Mouse (Mus musculus) spleen, adult 18-20 months (tissue): ENCODE data around the gene Rbpjl.

Experiments used
- DNase-seq, 2 experiments: peaks; one replicate each; pipeline ENCODE4 v3.0.0; 2022; ENCODE audit warnings: mixed read lengths in 2 of 2

The Rbpjl gene

GRCm38 (mm10) chr2:164431676-164432465 lies 28.9 kb downstream of the Rbpjl start:
- no peak for DNase-seq

- no peak for DNase-seq
These were observed 29.7 kb downstream of the Rbpjl start for GRCm38 (mm10) chr2:164432541-164433191.

- no peak for DNase-seq
These were observed 30.4 kb downstream of the Rbpjl start for GRCm38 (mm10) chr2:164433278-164433895.

GRCm38 (mm10) chr2:164434681-164435080 lies 31.7 kb downstream of the Rbpjl start:
- DNase-seq: no peak

GRCm38 (mm10) chr2:164435216-164436090 lies 32.5 kb downstream of the Rbpjl start:
- DNase-seq: no peak

- no peak for DNase-seq
These were observed 33.4 kb downstream of the Rbpjl start for GRCm38 (mm10) chr2:164436215-164436913.

GRCm38 (mm10) chr2:164436961-164437360 lies 34.0 kb downstream of the Rbpjl start:
- DNase-seq: no peak

- no peak for DNase-seq
These were observed 34.8 kb downstream of the Rbpjl start for GRCm38 (mm10) chr2:164437710-164438109.

GRCm38 (mm10) chr2:164438257-164438656 lies 35.3 kb downstream of the Rbpjl start:
- DNase-seq: no peak

GRCm38 (mm10) chr2:164439001-164439421 lies 36.1 kb downstream of the Rbpjl start:
- DNase-seq: no peak

- no peak for DNase-seq
These were observed 37.4 kb downstream of the Rbpjl start for GRCm38 (mm10) chr2:164440314-164440713.

- peak; percentile 62 to 76 for DNase-seq
These were observed 38.2 kb downstream of the Rbpjl start for GRCm38 (mm10) chr2:164441155-164441554.

GRCm38 (mm10) chr2:164441731-164442130 lies 38.8 kb downstream of the Rbpjl start:
- no peak for DNase-seq

GRCm38 (mm10) chr2:164442315-164443050 lies 39.5 kb downstream of the Rbpjl start:
- peak; percentile 26 to 44 for DNase-seq

- peak; percentile 82 to 87 for DNase-seq
These were observed 40.1 kb downstream of the Rbpjl start for GRCm38 (mm10) chr2:164443051-164443437.

- no peak for DNase-seq
These were observed 40.6 kb downstream of the Rbpjl start, which contains the start of gene Sdc4 for GRCm38 (mm10) chr2:164443460-164444000. TSS of gene Sdc4 (minus strand) at chr2:164443887.

GRCm38 (mm10) chr2:164444701-164445100 lies 41.8 kb downstream of the Rbpjl start:
- DNase-seq: no peak

GRCm38 (mm10) chr2:164445399-164446085 lies 42.6 kb downstream of the Rbpjl start:
- no peak for DNase-seq

- DNase-seq: no peak
These were observed 43.1 kb downstream of the Rbpjl start for GRCm38 (mm10) chr2:164446086-164446469.

GRCm38 (mm10) chr2:164448140-164448539 lies 45.2 kb downstream of the Rbpjl start:
- DNase-seq: no peak
